Mouse (Mus musculus): ENCODE data around the gene Acyp1. TPM values are rescaled to one million over a fixed set of nuclear protein-coding genes. Genes with fewer than 3 reads are reported as not detected.

The Acyp1 gene
- polyA plus RNA-seq, 1 experiment from 2014 or later = 54.2 TPM

DNA sequence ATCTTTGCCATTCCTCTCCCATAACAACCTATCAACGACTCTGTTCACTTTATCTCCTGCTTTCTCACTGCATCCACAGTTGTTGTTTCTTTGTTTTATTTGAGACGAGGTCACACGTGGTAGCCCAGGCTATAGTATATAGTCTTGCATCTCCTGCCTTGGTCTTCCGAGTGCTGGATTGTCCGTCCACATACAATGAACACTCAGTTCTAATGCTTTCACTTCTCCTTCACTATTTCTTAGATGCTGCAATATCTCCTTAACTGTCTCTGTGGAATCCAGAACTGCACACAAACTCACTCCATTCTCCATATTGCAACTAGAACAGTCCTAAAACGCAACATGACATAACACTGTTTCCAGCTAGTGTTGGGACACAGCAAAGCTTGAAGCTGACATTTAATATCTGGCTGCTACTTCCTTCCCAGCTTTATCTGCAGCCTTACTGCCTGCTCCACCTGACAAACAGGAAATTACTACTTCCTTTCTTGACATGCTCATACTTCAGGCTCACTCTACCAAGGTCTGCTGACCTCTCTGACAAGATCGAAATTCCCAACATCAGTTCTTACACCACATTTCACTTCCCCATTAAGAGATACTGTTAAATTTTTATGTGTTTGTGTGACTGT lies 31.1 kb downstream of the Acyp1 start:
- H3K4me3 ChIP-seq = no peak overlapping the region
- H3K36me3 ChIP-seq = no peaks in the 10 kb centered on the region; the same call in 1 of the 2 replicates
- peak overlapping the region; percentile 2; the same call in 1 of the 2 replicates for H3K27ac ChIP-seq
- H3K4me1 ChIP-seq = peaks cover 20% of the 10 kb centered on the region
- DNase-seq (ENCODE audit: low spot score) = no peak
- no peaks in the 10 kb centered on the region for H3K9me3 ChIP-seq (replicated peaks)
- H3K27me3 ChIP-seq (ENCODE audit: low read depth, poor library complexity, severe bottlenecking) = no peaks in the 10 kb centered on the region
- 89% methylated on average over 7 of the region's 7 CpGs for WGBS

DNA sequence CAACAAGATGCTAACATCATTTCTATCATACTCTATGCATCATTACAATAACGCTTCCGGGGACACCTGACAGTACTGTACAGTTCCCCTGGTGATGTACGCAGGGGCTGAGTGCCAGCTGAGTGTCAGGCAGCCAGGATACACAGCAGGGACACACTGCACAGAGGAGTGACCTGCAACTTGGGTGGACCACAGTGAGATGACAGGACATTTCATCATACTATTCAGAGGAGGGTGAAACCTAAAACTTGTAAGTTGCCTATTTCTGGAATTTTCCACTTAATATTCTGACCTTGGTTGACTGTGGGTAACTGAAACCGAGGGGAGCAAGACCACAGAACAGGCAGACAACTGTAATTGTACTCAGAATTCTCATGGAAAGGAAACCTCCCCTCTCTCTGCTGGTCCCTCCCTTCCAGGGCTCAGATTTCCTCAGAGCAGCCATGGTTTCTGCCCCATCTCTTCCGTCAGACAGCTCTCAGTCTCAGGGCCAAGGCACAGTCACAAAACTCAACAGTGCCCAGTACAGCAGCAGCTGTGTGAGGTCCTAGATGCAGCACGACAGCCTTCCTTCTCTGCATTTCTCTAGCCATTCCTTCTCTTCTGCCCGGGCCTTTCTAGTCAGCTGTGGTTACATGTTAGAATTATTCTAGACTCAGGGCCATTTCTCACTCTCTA lies 32.0 kb downstream of the Acyp1 start:
- Histone ChIP-seq H3K4me1 (peaks cover 15% of the 10 kb centered on the region), H3K27ac (peak overlapping the region; percentile 46; the same call in 1 of the 2 replicates), H3K27me3 (ENCODE audit: low read depth, poor library complexity, severe bottlenecking) (no peaks in the 10 kb centered on the region), H3K4me3 (no peak overlapping the region), H3K9me3 (replicated peaks) (no peaks in the 10 kb centered on the region), H3K36me3 (no peaks in the 10 kb centered on the region; the same call in 1 of the 2 replicates)
- 72% methylated on average over 7 of the region's 7 CpGs for WGBS
- no peak for DNase-seq (ENCODE audit: low spot score)

DNA sequence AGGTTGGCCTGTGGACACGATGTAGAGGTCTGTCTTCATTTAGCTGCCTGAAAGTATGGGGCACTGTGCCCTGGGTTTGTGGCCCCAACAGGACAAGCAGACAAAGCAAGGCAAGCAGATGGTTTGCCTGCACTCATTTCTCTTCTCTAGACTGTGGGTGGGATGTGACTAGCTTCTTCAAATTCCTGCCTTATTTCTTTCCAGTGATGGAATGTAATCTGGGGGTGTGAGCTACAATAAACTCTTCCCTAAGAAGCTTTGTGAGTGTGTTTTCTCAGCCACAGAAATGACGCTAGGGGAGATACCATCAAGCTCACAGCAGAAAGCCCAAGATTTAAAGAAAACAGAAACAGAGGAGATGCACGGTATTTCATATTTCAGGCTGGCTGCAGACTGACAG lies 36.2 kb downstream of the Acyp1 start:
- DNase-seq (ENCODE audit: low spot score) = no peak
- no peaks in the 10 kb centered on the region for H3K27me3 ChIP-seq (ENCODE audit: low read depth, poor library complexity, severe bottlenecking)
- H3K36me3 ChIP-seq = peaks cover 4% of the 10 kb centered on the region
- no peak overlapping the region for H3K27ac ChIP-seq
- no peaks in the 10 kb centered on the region for H3K9me3 ChIP-seq (replicated peaks)
- no peak overlapping the region for H3K4me3 ChIP-seq
- peaks cover 12% of the 10 kb centered on the region for H3K4me1 ChIP-seq
- WGBS = 91% methylated on average over 3 of the region's 3 CpGs

DNA sequence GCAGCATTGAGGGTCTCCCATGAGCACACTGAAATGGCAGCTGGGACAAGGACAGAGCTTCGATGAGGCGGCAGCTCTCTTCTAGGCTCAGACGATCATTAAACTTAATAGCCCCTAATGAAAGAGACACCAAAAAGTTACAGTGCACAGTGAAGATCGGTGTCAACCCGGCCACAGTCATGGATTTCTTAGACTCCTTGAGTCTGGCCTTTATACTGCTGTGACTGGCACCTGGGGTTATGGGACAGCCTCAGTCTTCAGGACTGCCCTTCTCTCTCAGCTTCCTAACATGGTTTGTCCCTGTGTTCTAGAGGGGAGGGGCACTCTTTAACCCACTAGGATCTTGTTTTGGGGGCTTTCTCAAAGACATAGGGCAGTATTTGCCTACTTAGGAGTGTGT lies 50.7 kb downstream of the Acyp1 start:
- WGBS = 52% methylated on average over 5 of the region's 5 CpGs
- H3K27me3 ChIP-seq (ENCODE audit: low read depth, poor library complexity, severe bottlenecking) = no peaks in the 10 kb centered on the region
- DNase-seq (ENCODE audit: low spot score) = no peak
- peaks cover 40% of the 10 kb centered on the region for H3K4me1 ChIP-seq
- no peaks in the 10 kb centered on the region for H3K9me3 ChIP-seq (replicated peaks)
- H3K27ac ChIP-seq = no peak overlapping the region
- H3K4me3 ChIP-seq = no peak overlapping the region
- H3K36me3 ChIP-seq = no peaks in the 10 kb centered on the region

DNA sequence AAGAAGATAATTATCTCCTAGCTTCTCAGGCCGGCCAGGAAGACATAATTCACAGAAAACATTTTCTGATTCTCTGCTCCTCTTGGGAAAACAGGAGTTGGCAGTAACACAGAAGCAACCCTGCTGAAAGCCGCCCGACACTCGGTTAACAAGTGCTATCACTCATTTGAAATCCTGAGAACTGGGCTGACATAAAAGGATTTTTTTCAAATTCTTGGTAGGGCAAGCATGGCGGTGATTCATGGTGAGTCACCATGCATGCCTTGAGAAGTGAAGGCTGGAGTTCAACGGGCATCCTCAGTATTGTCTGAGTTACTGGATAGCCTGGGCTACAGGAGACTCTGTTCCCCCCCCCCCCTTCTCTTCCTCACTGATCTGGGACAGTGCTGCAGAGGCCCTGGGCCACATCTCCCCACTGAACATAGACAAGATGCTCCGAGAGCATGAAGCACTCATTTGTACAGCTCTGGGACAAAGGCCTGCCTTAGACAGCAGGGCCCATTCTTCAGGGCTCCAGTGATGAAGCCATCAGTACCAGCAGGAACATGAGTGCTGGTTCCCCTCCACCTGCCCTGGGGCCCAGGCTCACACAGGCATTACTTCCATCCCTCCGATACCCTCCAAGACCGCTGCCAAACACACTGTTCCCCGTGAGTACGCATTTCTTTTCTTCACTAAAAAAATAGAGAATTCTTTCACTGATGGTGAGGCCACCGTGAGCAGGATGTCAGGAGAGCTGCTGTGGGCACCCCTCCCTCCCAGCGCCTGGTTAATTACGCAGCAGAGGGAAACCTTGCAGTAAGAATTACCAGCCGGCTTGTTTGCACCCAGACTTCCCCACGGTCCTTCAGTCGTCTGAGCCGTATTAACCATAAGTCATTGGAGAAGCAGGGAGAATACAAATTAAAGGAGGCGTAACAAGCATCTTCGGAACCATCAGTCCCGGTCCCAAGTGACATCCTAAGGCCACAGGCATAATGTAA lies 54.6 kb downstream of the Acyp1 start:
- Histone ChIP-seq H3K4me1 (peaks cover 34% of the 10 kb centered on the region), H3K9me3 (replicated peaks) (no peaks in the 10 kb centered on the region), H3K36me3 (no peaks in the 10 kb centered on the region), H3K4me3 (no peak overlapping the region), H3K27ac (peak overlapping the region; percentile 36; the same call in 1 of the 2 replicates), H3K27me3 (ENCODE audit: low read depth, poor library complexity, severe bottlenecking) (no peaks in the 10 kb centered on the region)
- 81% methylated on average over 21 of the region's 21 CpGs for WGBS
- DNase-seq (ENCODE audit: low spot score) = no peak

DNA sequence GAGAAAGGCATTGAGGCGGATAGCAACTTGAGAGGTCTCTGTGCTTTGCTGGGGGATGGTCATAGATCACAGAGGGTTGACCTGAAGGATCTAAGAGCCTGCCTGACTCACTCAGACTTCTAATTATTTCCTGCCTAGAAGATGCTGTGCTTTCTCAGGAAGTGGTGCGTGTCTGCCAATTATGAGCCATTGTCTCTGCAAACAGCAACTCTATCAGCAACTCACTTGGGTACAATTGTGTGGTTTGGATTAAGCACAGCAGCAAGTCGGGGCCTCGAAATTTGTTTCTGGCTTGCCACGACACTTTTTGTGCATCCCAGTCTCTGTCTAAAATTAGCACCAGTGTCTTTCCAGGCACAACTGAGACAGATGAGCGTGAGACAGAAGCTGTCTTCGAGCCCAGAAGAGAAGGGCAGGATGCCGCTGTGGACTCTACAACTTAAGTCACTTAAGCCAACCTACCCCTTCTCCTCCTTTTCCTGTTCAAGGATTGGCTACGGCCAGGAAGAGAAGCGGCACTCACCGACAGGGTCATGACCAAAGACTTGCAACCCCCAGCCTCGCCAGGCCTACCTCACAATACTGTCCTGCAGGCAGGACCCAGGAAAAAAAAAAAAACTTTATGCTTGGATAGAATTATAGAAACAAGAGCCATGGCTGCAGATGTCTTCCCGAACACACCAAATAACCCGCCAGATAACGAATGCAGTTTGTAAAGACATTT lies 60.2 kb downstream of the Acyp1 start:
- no peak overlapping the region; the same call in 1 of the 2 replicates for H3K27ac ChIP-seq
- H3K9me3 ChIP-seq (replicated peaks) = no peaks in the 10 kb centered on the region
- DNase-seq (ENCODE audit: low spot score) = no peak
- peaks cover 22% of the 10 kb centered on the region for H3K4me1 ChIP-seq
- WGBS = 64% methylated on average over 15 of the region's 15 CpGs
- no peak overlapping the region for H3K4me3 ChIP-seq
- no peaks in the 10 kb centered on the region for H3K27me3 ChIP-seq (ENCODE audit: low read depth, poor library complexity, severe bottlenecking)
- H3K36me3 ChIP-seq = peaks cover 43% of the 10 kb centered on the region

DNA sequence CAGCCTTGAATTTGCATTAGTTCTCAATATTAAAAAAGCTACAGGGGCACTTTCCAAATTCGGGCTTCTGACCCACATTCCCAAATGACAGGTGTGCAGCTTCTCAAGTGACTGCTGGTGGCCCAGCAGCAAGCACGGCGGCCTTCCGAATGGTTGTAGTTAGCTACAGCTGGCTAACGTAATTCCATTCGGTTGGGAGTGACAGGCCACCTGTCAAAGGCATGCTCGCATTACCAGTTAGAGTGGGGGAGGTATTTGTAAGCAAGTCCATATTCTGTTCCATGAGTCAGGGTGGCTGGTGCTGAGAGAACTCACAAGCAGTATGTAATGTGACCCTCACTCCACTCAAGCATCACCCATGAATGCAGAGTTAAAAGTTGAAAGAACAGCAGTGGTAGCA lies 61.0 kb downstream of the Acyp1 start:
- DNase-seq (ENCODE audit: low spot score) = peak; percentile 45
- Histone ChIP-seq H3K27ac (no peak overlapping the region), H3K27me3 (ENCODE audit: low read depth, poor library complexity, severe bottlenecking) (no peaks in the 10 kb centered on the region), H3K9me3 (replicated peaks) (no peaks in the 10 kb centered on the region), H3K4me3 (no peak overlapping the region), H3K4me1 (peaks cover 22% of the 10 kb centered on the region), H3K36me3 (peaks cover 51% of the 10 kb centered on the region)
- 42% methylated on average over 7 of the region's 7 CpGs for WGBS

Small RNA genes within 50 kb of the gene (microRNA-seq; reads per million reads assigned to microRNA genes)
- gene Mir6938 = not detected

Other genes starting within 250 kb of the Acyp1 start
- 2.4 and 2.7 TPM in 2 replicates for gene Prox2, start 177.7 kb downstream of the Acyp1 start, polyA plus RNA-seq (2016; fragmentation: Nextera tagmentation; extraction: Ambion mirVana)
- gene Dlst, start 177.6 kb downstream of the Acyp1 start, polyA plus RNA-seq (2016; fragmentation: Nextera tagmentation; extraction: Ambion mirVana) = 116 and 123 TPM in 2 replicates
- gene Rps6kl1, start 137.2 kb downstream of the Acyp1 start, polyA plus RNA-seq (2016; fragmentation: Nextera tagmentation; extraction: Ambion mirVana) = 0.39 and 0.45 TPM in 2 replicates
- 6.9 and 9.6 TPM in 2 replicates for gene Pgf, start 110.6 kb downstream of the Acyp1 start, polyA plus RNA-seq (2016; fragmentation: Nextera tagmentation; extraction: Ambion mirVana)
- gene Eif2b2, start 69.0 kb downstream of the Acyp1 start, polyA plus RNA-seq (2016; fragmentation: Nextera tagmentation; extraction: Ambion mirVana) = 126 and 133 TPM in 2 replicates
- 7.0 and 8.2 TPM in 2 replicates for gene Mlh3, start 17.8 kb downstream of the Acyp1 start, polyA plus RNA-seq (2016; fragmentation: Nextera tagmentation; extraction: Ambion mirVana)
- 0.68 and 0.91 TPM in 2 replicates for gene Zc2hc1c, start 153 bp upstream of the Acyp1 start, polyA plus RNA-seq (2016; fragmentation: Nextera tagmentation; extraction: Ambion mirVana)
- 26.0 and 29.9 TPM in 2 replicates for gene Nek9, start 50.9 kb upstream of the Acyp1 start, polyA plus RNA-seq (2016; fragmentation: Nextera tagmentation; extraction: Ambion mirVana)
- gene Tmed10, start 86.4 kb upstream of the Acyp1 start, polyA plus RNA-seq (2016; fragmentation: Nextera tagmentation; extraction: Ambion mirVana) = 264 and 277 TPM in 2 replicates
- 0.76 and 0.80 TPM in 2 replicates for gene Fos, start 185.5 kb upstream of the Acyp1 start, polyA plus RNA-seq (2016; fragmentation: Nextera tagmentation; extraction: Ambion mirVana)